Mouse (Mus musculus) MEL (cell line): ENCODE data around the gene Iyd. TPM values are rescaled to one million over a fixed set of nuclear protein-coding genes. Genes with fewer than 3 reads are reported as not detected.

Experiments used
- DNase-seq: peaks from one replicate; pipeline ENCODE4 v3.0.0; 2011; ENCODE audit warnings: low read depth, low spot score
- H3K27ac ChIP-seq: 2 replicates; pipeline ENCODE4 v1.5.1; 2012; ENCODE audit warnings: low read depth, mild to moderate bottlenecking, control low read depth, low read length, moderate library complexity; ENCODE audit not compliant: control insufficient read depth
- H3K27me3 ChIP-seq, 2 experiments: fragments of 150-350 bp in 1 of 2; sonication (generic) in 1 of 2; 2 replicates each; pipeline ENCODE4 v1.6.1; 2012; ENCODE audit warnings: low read length in 2 of 2, mild to moderate bottlenecking in 2 of 2, improper control_type of control experiment in 1 of 2, moderate library complexity in 1 of 2; ENCODE audit not compliant: insufficient read depth in 2 of 2, control insufficient read depth in 1 of 2
- H3K36me3 ChIP-seq, 2 experiments: 2 replicates each; pipeline ENCODE4 v1.6.1; 2012 to 2014; ENCODE audit warnings: low read length in 2 of 2, improper control_type of control experiment in 1 of 2, inconsistent platforms in 1 of 2, mild to moderate bottlenecking in 1 of 2; ENCODE audit not compliant: insufficient read depth in 2 of 2, control insufficient read depth in 1 of 2
- H3K4me1 ChIP-seq, 2 experiments: fragments of 150-350 bp in 1 of 2; sonication (generic) in 1 of 2; 2 replicates each; pipeline ENCODE4 v1.6.1; 2012; ENCODE audit warnings: low read length in 2 of 2, improper control_type of control experiment in 1 of 2, mild to moderate bottlenecking in 1 of 2; ENCODE audit not compliant: insufficient read depth in 2 of 2, control insufficient read depth in 1 of 2
- H3K4me3 ChIP-seq, 2 experiments: fragments of 150-350 bp in 1 of 2; sonication (generic) in 1 of 2; 2 replicates each; pipeline ENCODE4 v1.5.1; 2012; ENCODE audit warnings: low read depth in 2 of 2, low read length in 2 of 2, mild to moderate bottlenecking in 2 of 2, moderate library complexity in 2 of 2, control low read depth in 1 of 2, improper control_type of control experiment in 1 of 2; ENCODE audit not compliant: control insufficient read depth in 1 of 2, insufficient read depth in 1 of 2
- H3K79me2 ChIP-seq: 2 replicates; pipeline ENCODE4 v1.6.1; 2012; ENCODE audit warnings: mild to moderate bottlenecking, low read length, moderate library complexity; ENCODE audit not compliant: control insufficient read depth, poor library complexity, insufficient read depth
- H3K9ac ChIP-seq: 2 replicates; pipeline ENCODE4 v1.6.1; 2012; ENCODE audit warnings: low read depth, mild to moderate bottlenecking, control low read depth, low read length, moderate library complexity; ENCODE audit not compliant: control insufficient read depth, poor library complexity, severe bottlenecking
- H3K9me3 ChIP-seq: fragments of 150-350 bp; sonication (generic); replicated peaks from 2 replicates; pipeline ENCODE4 v1.6.1; 2012; ENCODE audit warnings: mild to moderate bottlenecking, low read length, improper control_type of control experiment, moderate library complexity; ENCODE audit not compliant: insufficient read depth
- CTCF ChIP-seq, 3 experiments: IDR thresholded peaks in 2 of 3; conservative IDR thresholded peaks in 1 of 3; 2 replicates each; pipeline ENCODE4 v1.5.1; 2011 to 2012; ENCODE audit warnings: low read length in 3 of 3, low read depth in 2 of 3, mild to moderate bottlenecking in 2 of 3, improper control_type of control experiment in 1 of 3, inconsistent platforms in 1 of 3, mixed read lengths in 1 of 3, moderate library complexity in 1 of 3; ENCODE audit not compliant: control insufficient read depth in 1 of 3, insufficient read depth in 1 of 3, poor library complexity in 1 of 3, severe bottlenecking in 1 of 3
- GATA1 ChIP-seq: IDR thresholded peaks from 2 replicates; pipeline ENCODE4 v1.6.1; 2011; ENCODE audit warnings: low read depth, low read length, improper control_type of control experiment
- HCFC1 ChIP-seq: IDR thresholded peaks from 2 replicates; pipeline ENCODE4 v1.6.1; 2012; ENCODE audit warnings: low read depth, mild to moderate bottlenecking, inconsistent platforms, low read length, improper control_type of control experiment, moderate library complexity
- JUND ChIP-seq: IDR thresholded peaks from 2 replicates; pipeline ENCODE4 v1.6.1; 2011; ENCODE audit warnings: low read depth, mild to moderate bottlenecking, improper control_type of control experiment, low read length
- MAX ChIP-seq: IDR thresholded peaks from 2 replicates; pipeline ENCODE4 v1.6.1; 2011; ENCODE audit warnings: low read length, improper control_type of control experiment
- MEF2A ChIP-seq: IDR thresholded peaks from 2 replicates; pipeline ENCODE4 v1.6.1; 2014; ENCODE audit warnings: low read depth, mild to moderate bottlenecking, inconsistent platforms, low read length, improper control_type of control experiment; ENCODE audit not compliant: poor library complexity, insufficient replicate concordance, severe bottlenecking; ENCODE audit errors: extremely low read depth
- MYC ChIP-seq: IDR thresholded peaks from 2 replicates; pipeline ENCODE4 v1.6.1; 2011; ENCODE audit warnings: low read depth, mild to moderate bottlenecking, low read length, improper control_type of control experiment, moderate library complexity
- POLR2AphosphoS5 ChIP-seq: IDR thresholded peaks from 2 replicates; pipeline ENCODE4 v1.6.1; 2012; ENCODE audit warnings: low read depth, borderline replicate concordance, mild to moderate bottlenecking, inconsistent platforms, low read length, moderate library complexity, mixed read lengths
- SIN3A ChIP-seq: IDR thresholded peaks from 2 replicates; pipeline ENCODE4 v1.6.1; 2012; ENCODE audit warnings: low read length, improper control_type of control experiment, inconsistent platforms
- SMC3 ChIP-seq: IDR thresholded peaks from 2 replicates; pipeline ENCODE4 v1.6.1; 2011; ENCODE audit warnings: low read depth, low read length, improper control_type of control experiment
- TBP ChIP-seq: IDR thresholded peaks from 2 replicates; pipeline ENCODE4 v1.8.0; 2011; ENCODE audit warnings: low read depth, low read length, improper control_type of control experiment
- UBTF ChIP-seq: IDR thresholded peaks from 2 replicates; pipeline ENCODE4 v1.6.1; 2012; ENCODE audit warnings: low read depth, mild to moderate bottlenecking, inconsistent platforms, low read length, improper control_type of control experiment, moderate library complexity, borderline replicate concordance; ENCODE audit not compliant: insufficient read depth
- ZNF384 ChIP-seq: IDR thresholded peaks from 2 replicates; pipeline ENCODE4 v1.6.1; 2012; ENCODE audit warnings: low read depth, mild to moderate bottlenecking, inconsistent platforms, low read length, improper control_type of control experiment
- polyA plus RNA-seq, 2 experiments: library from polyadenylated mRNA; stranded (reverse) in 1 of 2; unstranded in 1 of 2; fragments of >175 nt in 1 of 2; fragments of >200 nt in 1 of 2; gene quantifications; 2 replicates each; pipeline versions ENCODE4 v1.2.1 to v1.2.4; 2012; ENCODE audit warnings: low replicate concordance in 2 of 2, low read depth in 1 of 2; ENCODE audit not compliant: insufficient read length in 2 of 2, insufficient read depth in 1 of 2, missing spikeins in 1 of 2
- total RNA-seq: library from RNA; depleted of rRNA; stranded (reverse); fragments of 300-350 nt; gene quantifications from 2 replicates; pipeline ENCODE4 v1.2.3, GENCODE M21; 2012

The Iyd gene
- total and polyA plus RNA-seq, 3 experiments, result not detected

GRCm38 (mm10) chr10:3562165-3562564 lies 22.1 kb downstream of the Iyd start:
- no peaks in the 10 kb centered on the region for H3K4me1 ChIP-seq
- H3K79me2 ChIP-seq, result no peaks in the 10 kb centered on the region
- H3K27ac ChIP-seq, result no peak overlapping the region
- H3K27me3 ChIP-seq, result no peaks in the 10 kb centered on the region
- TF ChIP-seq POLR2AphosphoS5 (no peak), TBP (no peak), UBTF (no peak), SMC3 (peak; percentile 24; the same call in 1 of the 2 replicates), CTCF (IDR thresholded peaks at IDR 0.05 in 2 of 3, conservative IDR thresholded peaks at IDR 0.05 in 1 of 3; ENCODE audit: control insufficient read depth in 1 of 3, insufficient read depth in 1 of 3, low read depth in 2 of 3, low read length in 3 of 3, poor library complexity in 1 of 3, severe bottlenecking in 1 of 3) (peak in 2 of 3 experiments; percentile 42 to 59; a peak in 3 of 6 replicates)
- H3K36me3 ChIP-seq, result no peaks in the 10 kb centered on the region
- no peak overlapping the region for H3K4me3 ChIP-seq
- no peaks in the 10 kb centered on the region for H3K9me3 ChIP-seq
- peak; percentile 20 for DNase-seq
- H3K9ac ChIP-seq, result no peak overlapping the region

DNA sequence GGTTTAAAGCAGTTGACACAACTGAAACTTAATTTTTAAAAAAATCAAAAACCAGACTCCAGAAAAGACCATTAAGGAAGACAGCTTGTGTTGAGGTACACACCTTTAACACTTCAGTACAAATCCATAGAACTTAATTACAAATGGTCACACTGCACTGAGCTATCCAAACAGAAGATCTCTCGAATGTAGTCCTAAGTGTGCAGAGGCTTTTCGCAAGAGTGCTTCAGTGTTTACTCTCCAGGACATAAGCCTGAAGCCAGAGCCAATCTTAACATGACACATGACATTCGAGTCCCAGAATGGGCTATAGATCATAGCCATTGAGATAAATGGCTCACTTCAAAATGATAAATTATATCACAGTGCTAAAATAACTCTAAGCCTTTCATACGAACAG lies 25.1 kb downstream of the Iyd start:
- Histone ChIP-seq H3K36me3 (no peaks in the 10 kb centered on the region), H3K79me2 (no peaks in the 10 kb centered on the region)

DNA sequence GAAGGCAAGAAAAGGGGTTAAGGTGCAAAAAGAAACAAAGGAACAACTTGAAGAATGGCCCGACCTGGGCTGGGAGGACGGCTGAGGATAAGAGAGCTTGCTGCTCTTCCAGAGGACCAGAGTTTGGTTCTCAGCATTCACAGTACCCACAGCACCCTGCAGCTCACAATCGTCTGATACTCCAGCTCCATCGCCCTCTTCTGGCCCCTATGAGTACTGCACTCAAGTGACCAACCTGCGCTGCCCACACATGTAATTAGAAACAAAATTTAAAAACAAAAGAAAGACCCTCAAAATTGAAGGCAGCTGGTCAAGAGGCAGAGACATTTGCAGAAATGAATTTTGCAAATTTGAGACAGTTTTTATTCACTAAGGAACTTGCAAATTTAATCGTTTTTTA lies 27.8 kb downstream of the Iyd start:
- Histone ChIP-seq H3K9me3 (no peaks in the 10 kb centered on the region), H3K4me1 (no peaks in the 10 kb centered on the region), H3K36me3 (no peaks in the 10 kb centered on the region), H3K27ac (no peak overlapping the region), H3K9ac (no peak overlapping the region), H3K27me3 (no peaks in the 10 kb centered on the region), H3K4me3 (no peak overlapping the region), H3K79me2 (no peaks in the 10 kb centered on the region)
- peak; percentile 23 to 32 (median 29); a peak in 5 of 6 replicates for TF ChIP-seq CTCF (IDR thresholded peaks at IDR 0.05 in 2 of 3, conservative IDR thresholded peaks at IDR 0.05 in 1 of 3; ENCODE audit: control insufficient read depth in 1 of 3, insufficient read depth in 1 of 3, low read depth in 2 of 3, low read length in 3 of 3, poor library complexity in 1 of 3, severe bottlenecking in 1 of 3)
- no peak for TF ChIP-seq JUND
- peak; percentile 25 for DNase-seq

More for the DNA sequence above, 25.1 kb downstream of the Iyd start:
- H3K4me3 ChIP-seq, result no peak overlapping the region
- H3K9ac ChIP-seq, result no peak overlapping the region
- no peaks in the 10 kb centered on the region for H3K4me1 ChIP-seq
- TF ChIP-seq MYC (no peak), SIN3A (no peak), MAX (no peak), MEF2A (no peak), HCFC1 (no peak), GATA1 (no peak), ZNF384 (no peak), POLR2AphosphoS5 (no peak)
- H3K27me3 ChIP-seq, result no peaks in the 10 kb centered on the region
- no peak for DNase-seq
- H3K9me3 ChIP-seq, result no peaks in the 10 kb centered on the region
- H3K27ac ChIP-seq, result no peak overlapping the region
